Mouse (Mus musculus) G1E-ER4 (cell line): ENCODE measurements at regions not wholly inside any gene's neighbourhood (a gene's known extent, or its start where the extent isn't known, plus 50 kb on each side); places are given as distances from the start of the nearest gene placed in this dataset.

ENCODE experiments used
- GATA1 ChIP-seq: IDR thresholded peaks from one replicate; pipeline ENCODE4 v1.8.0; 2012; ENCODE audit warnings: low read length, inconsistent platforms

GRCm38 (mm10) chr8:89308950-89309349, 265.0 kb upstream of the Sall1 start:
- TF ChIP-seq GATA1 = no peak

DNA sequence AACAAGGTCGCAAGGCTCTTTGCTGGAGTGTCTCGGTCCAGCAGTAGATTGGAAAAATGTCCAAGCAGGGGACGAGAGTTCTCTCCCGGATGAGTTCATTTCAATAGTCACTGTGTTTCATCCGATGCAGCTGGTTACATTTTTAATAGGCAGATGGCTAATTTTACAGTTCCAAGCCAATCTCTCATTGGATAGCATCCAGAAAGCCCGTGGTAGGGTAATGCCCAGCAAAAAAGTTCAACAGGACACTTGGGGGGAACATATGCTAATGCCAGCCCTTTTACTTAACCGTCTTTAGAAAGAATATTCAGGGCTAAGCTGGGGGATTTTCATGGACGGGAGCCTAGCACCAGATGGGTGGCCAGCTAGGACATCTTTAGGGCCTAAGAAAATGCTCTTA, 264.6 kb upstream of the Sall1 start:
- TF ChIP-seq GATA1 = no peak

DNA sequence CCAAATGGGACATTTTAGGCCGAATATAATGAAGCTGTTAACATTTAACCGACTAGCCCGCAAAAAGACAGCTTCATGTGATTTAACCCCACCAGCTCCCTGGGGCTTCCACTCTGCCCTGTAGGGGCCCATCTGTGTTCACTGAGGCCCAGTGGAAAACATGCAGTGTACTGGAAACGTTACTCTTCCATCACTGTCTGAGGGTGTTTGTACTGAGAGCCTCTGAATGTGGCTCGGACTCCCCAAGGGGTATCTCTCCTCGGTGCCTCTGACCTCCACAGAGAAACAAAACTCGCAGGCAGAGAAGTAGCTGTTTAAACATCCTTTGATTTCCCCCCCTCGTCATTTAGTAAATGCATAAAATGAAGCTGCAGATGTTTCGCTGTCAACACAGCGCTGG, 263.6 kb upstream of the Sall1 start:
- TF ChIP-seq GATA1 = no peak

DNA sequence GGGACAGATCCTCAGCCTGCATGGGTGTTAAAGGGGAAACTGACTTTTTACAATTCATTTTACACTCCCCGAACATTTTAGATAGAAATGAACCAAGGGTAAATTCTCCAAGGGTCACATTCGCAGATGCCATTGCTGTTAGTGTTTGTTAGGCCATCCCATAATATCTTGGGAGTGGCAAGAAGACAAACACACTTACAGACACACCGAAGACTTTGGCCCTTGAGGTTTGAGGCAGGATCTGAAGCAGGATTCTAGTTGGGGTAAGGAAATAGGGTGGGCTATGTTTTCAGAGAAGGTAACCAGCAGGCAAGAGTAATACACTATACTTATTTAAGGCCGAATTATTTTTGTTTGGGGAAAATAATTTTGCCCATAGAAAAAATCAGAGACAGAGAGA, 263.1 kb upstream of the Sall1 start:
- no peak for TF ChIP-seq GATA1

- no peak for TF ChIP-seq GATA1
These were observed 260.2 kb upstream of the Sall1 start for GRCm38 (mm10) chr8:89304116-89304515.

GRCm38 (mm10) chr8:89303326-89303725, 259.4 kb upstream of the Sall1 start:
- no peak for TF ChIP-seq GATA1

DNA sequence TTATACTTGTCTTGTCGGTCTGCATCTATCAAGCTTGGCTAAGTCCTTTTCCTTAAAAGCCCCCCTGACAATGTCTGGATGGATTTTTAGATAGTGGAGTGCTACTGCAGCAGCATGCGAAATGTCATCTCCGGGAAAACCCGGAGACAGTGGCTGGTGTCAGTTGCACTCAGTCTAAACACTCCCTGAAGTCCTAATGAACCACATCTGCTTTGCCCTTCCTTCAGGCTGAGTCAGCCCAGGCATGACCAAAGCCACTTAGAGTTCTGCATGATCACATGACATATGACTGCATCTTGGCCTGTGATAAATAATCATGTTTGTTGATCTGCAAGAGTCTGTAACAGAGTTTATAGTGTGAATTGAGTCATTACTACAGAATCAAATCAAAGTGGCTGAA, 255.7 kb upstream of the Sall1 start:
- no peak for TF ChIP-seq GATA1

DNA sequence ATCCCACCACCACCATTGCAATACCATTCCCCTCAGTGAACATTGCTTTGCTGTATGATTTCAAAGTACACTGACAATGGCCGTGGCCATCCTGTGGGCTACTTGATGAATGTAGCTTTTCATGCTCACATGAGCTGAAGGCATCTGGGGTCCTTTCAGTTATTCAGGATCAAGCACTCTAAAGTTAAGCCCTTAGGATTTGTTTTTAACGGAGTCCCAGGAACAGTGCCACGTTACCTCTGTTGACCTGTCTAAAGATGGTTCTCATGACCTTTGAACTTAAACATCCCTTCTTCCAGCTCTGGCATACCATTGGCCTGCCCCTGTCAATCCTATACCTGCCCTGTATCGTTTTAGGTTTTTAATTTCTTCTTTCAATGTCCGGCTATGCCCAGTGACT, 251.7 kb upstream of the Sall1 start:
- TF ChIP-seq GATA1 = no peak

- no peak for TF ChIP-seq GATA1
These were observed 245.1 kb upstream of the Sall1 start for GRCm38 (mm10) chr8:89289017-89289416.

DNA sequence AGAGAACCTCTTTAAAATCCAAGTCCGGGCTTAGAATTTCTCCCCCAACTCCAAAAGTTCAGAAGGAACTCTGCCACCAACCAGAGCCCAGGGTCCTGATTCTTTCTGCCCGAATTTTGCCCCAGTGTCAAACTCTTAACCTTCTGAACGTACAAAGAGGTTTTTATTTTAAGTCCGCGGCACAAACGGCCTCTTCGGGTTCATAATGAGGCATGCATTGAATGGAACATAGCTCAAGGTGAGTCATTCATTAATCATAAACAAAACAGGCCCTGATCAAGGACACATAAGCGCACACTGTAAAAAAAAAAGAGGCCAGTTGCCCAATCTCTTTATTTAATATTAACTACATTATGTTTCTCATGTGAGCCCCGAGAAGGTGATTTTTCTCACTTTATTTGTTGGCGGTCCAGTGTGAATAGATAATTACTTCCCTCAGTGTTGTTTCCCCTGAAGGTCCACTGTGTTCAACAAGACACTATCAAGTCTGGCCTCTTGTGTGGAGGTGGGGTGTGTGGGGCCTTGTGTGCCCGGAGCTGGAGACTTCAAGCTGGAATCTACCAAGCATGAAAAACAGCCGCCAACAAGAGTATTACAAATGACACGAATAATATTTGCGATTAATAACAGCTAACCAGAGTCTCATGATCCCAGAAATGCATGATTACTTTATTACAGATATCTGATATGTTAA, 241.1 kb upstream of the Sall1 start:
- TF ChIP-seq GATA1 = no peak

GRCm38 (mm10) chr8:89283105-89284096, 239.4 kb upstream of the Sall1 start:
- TF ChIP-seq GATA1 = no peak

DNA sequence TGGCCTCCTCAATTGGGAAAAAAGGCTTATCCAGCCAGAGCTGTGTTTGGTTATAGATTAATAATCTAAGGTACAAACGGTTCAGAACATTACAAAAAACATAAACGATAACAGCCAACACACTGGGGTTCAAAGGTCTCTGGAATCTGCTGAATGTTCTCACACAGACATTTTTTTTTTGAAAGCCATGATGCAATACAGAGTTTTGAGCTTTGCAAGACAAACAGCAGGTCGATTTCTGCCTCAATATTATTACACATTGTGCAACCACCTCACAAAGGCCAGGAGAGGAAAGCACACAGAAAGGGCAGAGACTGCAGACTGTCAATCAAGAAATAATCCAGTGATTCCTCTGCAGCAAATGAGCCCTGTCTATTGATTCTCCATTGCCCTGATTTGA, 235.9 kb upstream of the Sall1 start:
- no peak for TF ChIP-seq GATA1

GRCm38 (mm10) chr8:89279142-89279541, 235.2 kb upstream of the Sall1 start:
- TF ChIP-seq GATA1 = no peak

DNA sequence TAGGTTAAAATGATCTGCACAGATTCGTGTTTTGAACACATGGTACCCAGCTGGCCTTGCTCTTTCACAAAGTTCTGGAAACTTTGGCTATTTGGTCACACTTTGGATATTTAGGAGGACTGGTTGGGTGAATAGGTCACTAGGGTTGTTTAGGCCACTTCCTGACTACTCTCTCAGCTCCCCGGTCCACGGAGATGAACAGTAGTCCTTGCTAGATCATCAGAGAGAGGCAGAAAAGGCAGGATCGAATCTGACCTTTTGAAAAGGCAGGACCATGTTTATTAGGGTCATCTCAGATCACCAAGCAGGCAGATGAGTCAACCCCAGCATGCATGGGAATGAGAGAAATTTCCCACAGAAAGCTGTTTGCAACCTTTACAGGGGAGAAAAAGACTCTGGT, 229.3 kb upstream of the Sall1 start:
- TF ChIP-seq GATA1 = no peak

- TF ChIP-seq GATA1 = no peak
These were observed 228.4 kb upstream of the Sall1 start for GRCm38 (mm10) chr8:89272381-89272815.

DNA sequence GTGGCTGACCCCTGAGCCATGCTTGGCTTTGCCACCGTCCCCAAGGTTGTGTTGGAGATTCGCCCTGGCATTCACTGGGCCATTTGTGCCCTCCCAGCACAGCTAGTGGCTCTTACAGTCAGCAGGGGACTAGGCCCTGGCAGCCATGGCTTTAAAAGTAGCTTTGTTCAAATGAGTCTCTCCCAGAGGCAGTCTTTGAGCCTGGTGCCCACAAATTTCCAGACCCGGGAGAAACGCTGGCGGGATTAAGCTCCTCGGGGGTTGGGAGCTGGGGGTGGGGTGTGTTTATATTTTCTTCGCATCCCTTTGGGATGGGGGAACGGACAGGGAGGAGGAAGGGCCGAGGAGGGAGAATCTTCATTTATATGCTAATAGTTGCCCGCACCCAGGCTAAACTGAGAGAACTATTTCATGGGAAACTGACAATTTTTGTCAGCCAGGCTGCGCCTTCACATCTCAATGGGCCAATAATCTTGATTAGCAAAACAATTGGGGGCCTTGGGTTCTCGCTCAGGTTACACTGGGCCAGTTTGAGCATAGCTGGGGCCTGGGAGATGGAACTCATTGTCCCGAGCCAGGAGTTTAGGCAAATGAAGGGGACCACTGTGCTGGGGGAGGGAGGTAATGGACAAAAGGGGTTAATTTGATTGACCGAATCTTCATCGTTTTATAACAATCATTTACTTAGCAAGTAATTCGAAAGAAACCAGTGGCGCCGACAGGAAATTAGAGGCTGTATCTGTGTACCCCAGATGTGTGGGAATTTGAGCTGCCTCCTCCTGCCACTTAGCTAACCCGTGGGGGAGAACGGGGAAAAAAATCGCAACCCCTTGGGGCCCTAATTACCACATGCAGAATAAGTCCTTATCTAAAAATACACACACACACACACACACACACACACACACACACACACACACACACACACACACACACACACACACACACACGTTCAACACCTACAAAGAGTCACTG, 227.7 kb upstream of the Sall1 start:
- TF ChIP-seq GATA1 = no peak

DNA sequence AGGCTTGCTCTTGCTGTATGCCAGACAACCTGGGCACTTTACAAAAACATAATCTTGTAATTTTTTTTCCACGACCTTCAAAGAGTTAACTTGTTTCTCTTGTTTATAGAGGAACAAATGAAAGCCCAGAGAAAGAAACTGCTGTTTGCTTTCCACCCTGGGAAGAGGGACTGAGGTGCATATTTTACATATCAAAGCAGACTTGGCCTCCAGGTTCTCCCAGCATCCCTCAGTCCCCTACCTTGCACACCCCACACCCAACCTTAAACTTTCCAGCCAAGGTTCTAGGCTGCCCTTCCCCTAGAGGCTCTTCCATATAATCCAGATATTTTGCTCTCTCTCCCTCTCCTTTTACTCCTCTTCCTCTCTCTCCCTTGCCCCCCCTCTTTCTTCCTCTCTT, 226.0 kb upstream of the Sall1 start:
- TF ChIP-seq GATA1 = no peak
